Mouse (Mus musculus) lung, adult 2 months (tissue): ENCODE data around the gene Fbxl17.

ENCODE experiments used
- CTCF ChIP-seq: fragments of 200-500 bp; IDR thresholded peaks from 2 replicates; pipeline ENCODE4 v1.5.1; 2011; ENCODE audit warnings: mild to moderate bottlenecking, low read length, control low read depth; ENCODE audit not compliant: insufficient read depth
- POLR2A ChIP-seq: fragments of 200-500 bp; IDR thresholded peaks from 2 replicates; pipeline ENCODE4 v1.6.1; 2011; ENCODE audit warnings: low read depth, mild to moderate bottlenecking, control low read depth, low read length, borderline replicate concordance; ENCODE audit errors: extremely low read depth

DNA sequence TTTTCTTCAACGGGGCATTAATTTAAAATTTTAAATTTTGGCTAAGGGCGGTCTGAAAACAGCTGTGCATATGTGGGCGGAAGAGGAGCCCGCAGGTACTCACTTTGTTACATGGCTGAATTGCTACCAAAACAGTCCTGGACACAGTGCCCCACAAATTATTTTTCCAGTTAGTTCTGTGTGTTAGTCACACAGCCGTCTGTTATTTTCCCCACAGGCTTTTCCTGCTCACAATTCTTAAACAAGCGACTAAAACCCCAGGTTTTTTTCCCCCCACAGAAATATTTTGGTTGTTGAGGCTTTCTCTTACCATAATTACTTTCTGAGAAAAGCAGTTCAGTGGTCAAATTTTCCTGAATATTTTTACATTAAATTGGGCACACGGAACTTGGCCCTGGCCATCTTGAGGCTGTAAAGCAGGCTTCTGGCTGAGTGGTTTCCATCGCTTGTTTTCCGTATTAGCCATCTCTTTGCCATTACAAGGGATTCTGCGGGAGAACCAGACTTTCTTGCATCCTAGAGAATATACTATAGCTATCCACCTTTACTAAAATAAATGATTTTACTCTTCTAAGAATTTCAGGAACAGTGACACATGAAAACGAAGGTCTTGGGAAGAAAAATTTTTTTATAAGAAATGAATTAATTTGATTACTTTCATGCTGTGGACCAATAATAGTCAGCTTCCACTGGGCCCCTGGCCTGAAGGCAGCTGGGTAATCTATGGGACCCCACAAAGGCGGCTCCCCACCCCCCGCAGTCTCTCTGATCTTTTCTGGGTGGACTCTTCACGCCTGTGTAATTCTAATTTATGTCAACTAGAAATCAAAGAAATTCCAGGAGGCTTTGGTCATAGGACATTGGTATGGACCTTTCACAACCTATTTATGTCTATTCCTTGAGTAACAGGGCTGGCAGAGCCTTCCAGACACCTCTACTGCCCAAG lies 424.5 kb downstream of the Fbxl17 start:
- TF ChIP-seq CTCF: no peak
- no peak for TF ChIP-seq POLR2A
